Mouse (Mus musculus) v-Abl transformed pro-B cells (cell line): ENCODE measurements around the gene Neurl3.

Experiments used
- in situ Hi-C, 2 experiments: fragments of 400-800 bp; cut with MboI; formaldehyde crosslinking; loops; one replicate each; pipeline ENCODE4 v1.15.1; 2025; ENCODE audit not compliant: unreplicated experiment in 2 of 2

Gene Neurl3

GRCm38 (mm10) chr1:36235057-36235639 lies 39.3 kb downstream of the Neurl3 start:
- in situ Hi-C loops = no loop called here

GRCm38 (mm10) chr1:36233218-36233617 lies 41.3 kb downstream of the Neurl3 start:
- in situ Hi-C loops = loop anchor here (5.0 kb wide), 1 partner anchor 44 kb away; no protein-coding TSS in a partner anchor

GRCm38 (mm10) chr1:36230919-36231705 lies 43.4 kb downstream of the Neurl3 start:
- in situ Hi-C loops = loop anchor here (5.0 kb wide), 1 partner anchor 46 kb away; no protein-coding TSS in a partner anchor

- in situ Hi-C loops = no loop called here
These were observed 46.0 kb downstream of the Neurl3 start for GRCm38 (mm10) chr1:36228461-36228860.

GRCm38 (mm10) chr1:36224648-36225047 lies 49.8 kb downstream of the Neurl3 start:
- in situ Hi-C loops = no loop called here
